Mouse (Mus musculus) right cerebral cortex, adult 18-20 months (tissue): ENCODE results near the gene Inpp4b.
"Not testable (repeated sequence)": the region's sequence is repeated elsewhere in the genome, so short reads cannot be mapped to it uniquely, and the experiment has no call there.

Experiments
- DNase-seq: peaks from one replicate; pipeline ENCODE4 v3.0.0; 2022; ENCODE audit warnings: mixed read lengths

The Inpp4b gene

GRCm38 (mm10) chr8:81780921-81781675, 438.7 kb downstream of the Inpp4b start:
- no peak for DNase-seq

- no peak for DNase-seq
Measured at GRCm38 (mm10) chr8:81782781-81783180, 440.4 kb downstream of the Inpp4b start.

- DNase-seq, result no peak
Measured at GRCm38 (mm10) chr8:81784775-81785174, 442.4 kb downstream of the Inpp4b start.

GRCm38 (mm10) chr8:81788498-81788897, 446.1 kb downstream of the Inpp4b start:
- no peak for DNase-seq

- DNase-seq, result no peak
Measured at GRCm38 (mm10) chr8:81792649-81793048, 450.3 kb downstream of the Inpp4b start.

GRCm38 (mm10) chr8:81798501-81798900, 456.1 kb downstream of the Inpp4b start:
- DNase-seq, result no peak

GRCm38 (mm10) chr8:81800792-81801191, 458.4 kb downstream of the Inpp4b start:
- DNase-seq, result no peak

GRCm38 (mm10) chr8:81806797-81807196, 464.4 kb downstream of the Inpp4b start:
- DNase-seq, result peak; percentile 33

- no peak for DNase-seq
Measured at GRCm38 (mm10) chr8:81807578-81807977, 465.2 kb downstream of the Inpp4b start.

GRCm38 (mm10) chr8:81808406-81808805, 466.1 kb downstream of the Inpp4b start:
- no peak for DNase-seq

GRCm38 (mm10) chr8:81809414-81809813, 467.1 kb downstream of the Inpp4b start:
- not testable (repeated sequence) for DNase-seq

GRCm38 (mm10) chr8:81812051-81812751, 469.8 kb downstream of the Inpp4b start:
- no peak for DNase-seq

GRCm38 (mm10) chr8:81814742-81815141, 472.4 kb downstream of the Inpp4b start:
- DNase-seq, result no peak

GRCm38 (mm10) chr8:81815551-81815950, 473.2 kb downstream of the Inpp4b start:
- DNase-seq, result no peak

GRCm38 (mm10) chr8:81823121-81823520, 480.8 kb downstream of the Inpp4b start:
- DNase-seq, result no peak

GRCm38 (mm10) chr8:81824975-81825374, 482.6 kb downstream of the Inpp4b start:
- DNase-seq, result no peak

- no peak for DNase-seq
Measured at GRCm38 (mm10) chr8:81826406-81826805, 484.1 kb downstream of the Inpp4b start.

GRCm38 (mm10) chr8:81827306-81827913, 485.1 kb downstream of the Inpp4b start:
- DNase-seq, result no peak

GRCm38 (mm10) chr8:81831430-81831829, 489.1 kb downstream of the Inpp4b start:
- no peak for DNase-seq

- no peak for DNase-seq
Measured at GRCm38 (mm10) chr8:81833852-81834251, 491.5 kb downstream of the Inpp4b start.

- DNase-seq, result no peak
Measured at GRCm38 (mm10) chr8:81840512-81840911, 498.2 kb downstream of the Inpp4b start.

- DNase-seq, result no peak
Measured at GRCm38 (mm10) chr8:81844104-81844982, 502.0 kb downstream of the Inpp4b start.

GRCm38 (mm10) chr8:81847929-81848328, 505.6 kb downstream of the Inpp4b start:
- DNase-seq, result no peak
